Mouse (Mus musculus): ENCODE results near the gene Krt35.

The Krt35 gene

GRCm38 (mm10) chr11:100096141-100096540 lies at the start of gene Krt35:
Gene Krt35 (minus strand): TSS chr11:100096241.
- DNase-seq = no peak

GRCm38 (mm10) chr11:100145104-100145503 lies 49.1 kb upstream of the Krt35 start:
- DNase-seq = no peak

DNA sequence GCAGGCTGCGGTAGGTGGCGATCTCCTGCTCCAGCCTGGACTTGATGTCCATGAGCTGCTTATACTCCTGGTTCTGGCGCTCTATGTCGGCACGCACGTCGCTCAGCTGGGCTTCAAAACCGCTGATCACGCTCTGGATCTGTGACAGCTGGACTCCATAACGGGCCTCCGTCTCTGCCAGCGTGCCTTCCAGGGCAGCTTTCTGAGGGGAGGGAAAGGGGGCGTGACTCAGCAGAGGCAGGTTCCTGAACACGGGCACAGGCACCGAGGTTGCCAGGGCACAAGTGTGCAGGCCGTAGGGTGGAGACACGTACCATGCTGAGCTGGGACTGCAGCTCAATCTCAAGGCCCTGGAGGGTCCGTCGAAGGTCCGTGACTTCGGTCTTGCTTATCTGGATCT lies 44.9 kb upstream of the Krt35 start:
- no peak for DNase-seq

GRCm38 (mm10) chr11:100139391-100139790 lies 43.4 kb upstream of the Krt35 start:
- no peak for DNase-seq

DNA sequence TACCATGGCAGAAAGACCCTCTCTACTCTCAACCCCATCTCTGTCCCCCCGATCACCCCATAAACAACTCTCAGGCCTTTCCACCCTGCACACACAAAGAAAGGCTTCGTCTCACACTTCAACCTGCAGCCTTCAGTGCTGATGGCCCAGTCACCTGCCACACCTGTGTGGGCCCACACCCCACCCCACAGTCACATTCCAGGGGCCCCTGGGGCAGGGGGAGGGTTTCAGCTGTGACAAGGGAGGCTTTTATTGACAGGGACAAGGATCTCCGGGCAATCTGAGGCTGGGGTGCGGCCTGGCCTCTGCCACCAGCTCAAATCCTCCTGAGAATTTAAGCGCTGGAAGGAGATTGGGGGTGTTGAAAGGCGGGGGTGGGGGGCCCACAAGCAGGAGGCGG lies 42.8 kb upstream of the Krt35 start:
- no peak for DNase-seq

GRCm38 (mm10) chr11:100137693-100138092 lies 41.7 kb upstream of the Krt35 start:
- DNase-seq = no peak

DNA sequence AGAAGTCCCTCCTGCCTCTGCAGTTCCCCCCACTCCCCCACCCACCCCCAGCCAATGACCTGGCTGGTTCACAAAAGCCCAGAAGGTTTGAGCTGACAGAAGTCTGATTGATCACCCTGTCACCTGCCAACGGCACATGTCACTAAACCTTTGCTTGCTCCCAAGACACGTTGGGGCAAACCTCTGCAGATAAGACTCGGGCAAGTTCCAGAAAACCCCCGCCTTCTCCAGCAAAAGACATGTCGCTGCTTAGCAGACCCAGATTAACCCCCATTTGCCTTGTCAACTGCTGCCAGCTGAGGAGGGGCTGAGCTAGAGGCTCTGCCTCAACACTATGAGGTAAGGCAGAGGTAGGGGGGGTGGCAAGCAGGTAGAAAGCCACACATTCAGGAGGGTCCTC lies 40.5 kb upstream of the Krt35 start:
- no peak for DNase-seq

DNA sequence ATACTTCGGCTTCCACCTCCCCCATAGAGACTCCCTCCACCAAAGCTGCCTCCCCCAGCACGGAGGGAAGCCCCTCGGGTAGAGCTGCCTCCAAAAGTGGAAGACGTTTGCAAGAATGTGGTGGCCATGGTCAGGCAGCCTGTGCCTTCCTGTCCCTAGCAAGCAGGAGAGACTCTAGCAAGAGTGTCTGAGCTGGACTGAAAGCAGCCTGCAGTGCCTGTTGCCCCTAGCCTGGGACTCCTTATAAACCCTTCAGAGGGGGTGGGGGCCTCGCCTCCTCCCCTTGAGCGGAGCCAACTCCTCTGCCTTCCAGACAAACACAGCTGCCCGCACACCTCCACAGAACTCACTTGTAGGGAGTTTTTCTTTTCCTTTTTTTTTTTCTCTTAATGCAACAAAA lies 39.7 kb upstream of the Krt35 start, which contains the start of gene Krt15:
Gene Krt15, minus strand, starts transcription at position 198 of the 400 bp plus-strand sequence.
- DNase-seq = no peak

DNA sequence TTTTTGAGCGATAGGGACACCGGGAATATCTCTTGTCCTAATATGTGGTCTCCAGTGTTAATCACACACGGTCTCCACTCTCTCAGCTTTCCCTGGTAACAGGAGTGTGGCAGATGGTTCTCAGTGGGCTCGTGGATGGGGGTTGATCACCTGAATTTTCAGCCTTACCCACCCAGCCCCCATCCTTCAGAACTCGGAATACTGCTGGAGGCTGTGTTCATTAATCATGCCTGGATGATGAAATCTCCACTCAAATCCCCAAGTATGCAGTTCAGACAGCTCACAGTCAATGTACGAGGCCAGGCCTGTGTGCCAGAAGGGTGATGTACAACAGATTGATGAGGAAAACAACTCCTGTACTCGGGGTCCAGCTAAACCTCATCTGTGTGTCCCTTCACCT lies 28.9 kb upstream of the Krt35 start:
- DNase-seq = no peak

DNA sequence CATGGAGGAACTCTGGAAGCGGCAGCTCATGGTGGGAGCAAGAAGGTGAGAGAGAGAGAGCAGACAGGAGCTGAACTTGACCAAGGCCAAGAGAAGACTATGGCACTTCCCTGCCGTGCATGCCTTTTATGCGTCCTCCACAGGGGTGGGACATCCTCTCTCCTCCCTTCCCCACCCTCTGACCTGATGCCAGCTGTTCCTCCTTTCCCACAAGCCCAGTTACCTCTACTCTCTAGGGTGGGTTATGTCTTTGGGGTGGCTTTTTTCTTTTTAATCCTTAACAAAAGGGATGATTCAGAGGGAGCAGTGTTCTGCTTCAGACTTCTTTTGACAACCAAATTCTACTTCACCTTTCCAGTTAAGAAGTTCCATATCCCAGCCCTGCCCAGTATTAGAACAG lies 25.4 kb upstream of the Krt35 start, which contains the start of gene Krt13:
Gene Krt13, minus strand, starts transcription at position 101 of the 400 bp plus-strand sequence.
- DNase-seq = no peak

DNA sequence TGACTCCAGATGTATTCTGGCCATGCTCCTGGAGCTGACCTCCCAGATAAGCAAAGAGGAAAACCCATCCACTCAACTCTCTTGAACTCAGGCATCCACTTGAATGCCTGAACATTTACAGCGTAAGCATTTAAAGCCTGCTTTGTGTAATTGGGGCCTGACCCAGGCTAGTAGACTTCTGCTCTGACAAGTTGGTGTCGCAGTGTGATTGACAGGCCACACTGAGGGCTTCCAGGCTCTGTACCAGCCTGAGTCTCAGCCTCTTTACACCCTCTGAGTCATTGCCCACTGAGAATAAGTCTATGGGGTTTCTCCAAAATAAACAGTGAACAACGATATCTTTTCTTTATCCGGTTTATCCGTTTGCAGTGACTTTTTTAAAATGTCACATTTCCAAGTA lies 24.3 kb upstream of the Krt35 start:
- no peak for DNase-seq

DNA sequence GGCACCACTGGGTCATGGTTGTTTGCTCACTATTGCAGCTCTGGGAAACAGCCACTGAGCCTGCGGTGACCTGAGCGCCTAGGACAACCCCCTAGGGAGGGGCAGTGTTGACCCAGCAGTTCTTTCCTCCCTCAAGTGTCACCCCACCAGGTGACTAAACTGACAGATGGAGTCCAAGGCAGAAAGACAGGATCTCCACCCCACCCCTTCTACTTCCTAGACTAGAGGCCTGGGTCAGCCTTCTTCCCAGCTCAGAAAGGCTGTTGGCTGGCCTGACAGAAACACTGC lies 17.6 kb upstream of the Krt35 start:
- no peak for DNase-seq

GRCm38 (mm10) chr11:100112935-100113741 lies 17.1 kb upstream of the Krt35 start:
- DNase-seq = no peak

DNA sequence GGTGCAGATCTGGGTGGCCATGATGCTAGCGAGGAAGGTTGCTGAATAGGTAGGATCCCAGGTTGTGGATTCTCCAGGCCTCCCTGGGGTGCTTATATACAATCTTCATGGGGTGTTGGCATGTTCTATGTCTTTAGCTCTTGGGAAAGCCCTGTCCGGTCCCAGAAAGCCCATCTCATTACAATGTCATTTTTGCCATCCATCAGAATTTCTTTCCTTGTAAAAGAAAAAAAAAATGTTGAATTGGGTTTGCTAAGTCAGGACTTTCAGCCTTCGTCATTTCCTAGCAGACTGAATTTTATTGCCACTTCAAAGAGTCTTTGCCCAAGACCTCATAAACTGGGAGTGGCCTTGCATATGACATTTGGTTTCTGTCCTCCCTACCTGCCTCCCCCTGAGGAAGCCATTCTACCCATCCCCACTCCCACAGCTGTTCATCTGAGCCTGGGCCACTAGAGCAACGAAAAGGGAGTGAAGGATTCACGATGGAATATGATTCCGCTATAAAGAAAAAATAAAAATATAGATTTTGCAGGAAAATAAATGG lies 9.6 kb upstream of the Krt35 start, which contains the start of gene Krt36:
Gene Krt36, minus strand, starts transcription at position 51 of the 547 bp plus-strand sequence.
- DNase-seq = no peak

DNA sequence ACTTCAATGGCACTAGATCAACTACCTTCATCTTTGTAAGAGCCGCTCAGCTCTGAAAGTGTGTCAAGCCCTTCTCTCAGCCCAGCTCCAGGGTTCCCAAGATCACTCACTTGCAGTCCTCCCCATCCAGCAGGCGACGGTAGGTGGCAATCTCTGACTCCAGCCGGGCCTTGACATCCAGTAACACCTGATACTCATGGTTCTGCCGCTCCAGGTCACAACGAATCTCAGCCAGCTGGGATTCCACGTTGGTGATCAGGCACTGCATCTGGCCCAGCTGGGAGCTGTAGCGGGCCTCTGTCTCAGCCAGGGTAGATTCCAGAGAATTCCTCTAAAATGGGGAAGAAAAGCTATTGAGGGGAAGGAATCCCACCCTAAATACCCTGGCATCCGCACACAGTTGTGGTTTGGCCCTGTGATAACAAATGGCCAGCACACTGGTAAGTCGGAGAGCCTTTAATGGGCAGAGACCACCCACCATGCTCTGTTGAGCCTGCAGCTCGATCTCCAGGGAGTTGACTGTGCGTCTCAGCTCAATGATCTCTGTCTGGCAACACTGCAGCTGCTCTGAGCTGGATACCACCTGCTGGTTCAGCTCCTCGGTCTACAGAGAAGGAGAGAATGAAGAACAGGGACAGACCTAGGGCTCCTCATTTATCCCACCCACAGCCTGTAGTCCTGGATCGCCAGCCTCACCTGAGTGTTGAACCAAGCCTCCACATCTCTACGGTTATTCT lies 6.8 kb upstream of the Krt35 start:
- DNase-seq = no peak

GRCm38 (mm10) chr11:100100391-100100790 lies 4.3 kb upstream of the Krt35 start:
- no peak for DNase-seq

DNA sequence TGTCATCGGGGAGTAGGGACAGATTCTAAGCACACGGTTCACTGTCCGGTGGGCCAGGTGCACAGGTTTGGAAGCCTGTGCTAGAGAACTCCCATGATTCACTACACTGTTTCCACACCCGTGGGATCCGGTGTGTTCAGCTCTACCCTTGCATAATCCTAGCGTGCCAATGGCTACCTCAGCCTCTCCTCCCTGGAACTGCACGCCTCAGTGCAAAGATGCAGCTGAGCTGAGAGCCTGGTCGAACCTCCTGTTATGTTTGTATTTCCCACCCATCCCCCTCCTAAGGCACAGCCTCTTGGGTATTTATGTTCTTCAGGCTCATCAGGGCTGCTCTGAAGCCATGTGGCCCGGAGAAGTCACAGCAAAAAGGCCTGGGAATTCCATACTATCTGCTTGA lies 1.8 kb upstream of the Krt35 start:
- DNase-seq = no peak

DNA sequence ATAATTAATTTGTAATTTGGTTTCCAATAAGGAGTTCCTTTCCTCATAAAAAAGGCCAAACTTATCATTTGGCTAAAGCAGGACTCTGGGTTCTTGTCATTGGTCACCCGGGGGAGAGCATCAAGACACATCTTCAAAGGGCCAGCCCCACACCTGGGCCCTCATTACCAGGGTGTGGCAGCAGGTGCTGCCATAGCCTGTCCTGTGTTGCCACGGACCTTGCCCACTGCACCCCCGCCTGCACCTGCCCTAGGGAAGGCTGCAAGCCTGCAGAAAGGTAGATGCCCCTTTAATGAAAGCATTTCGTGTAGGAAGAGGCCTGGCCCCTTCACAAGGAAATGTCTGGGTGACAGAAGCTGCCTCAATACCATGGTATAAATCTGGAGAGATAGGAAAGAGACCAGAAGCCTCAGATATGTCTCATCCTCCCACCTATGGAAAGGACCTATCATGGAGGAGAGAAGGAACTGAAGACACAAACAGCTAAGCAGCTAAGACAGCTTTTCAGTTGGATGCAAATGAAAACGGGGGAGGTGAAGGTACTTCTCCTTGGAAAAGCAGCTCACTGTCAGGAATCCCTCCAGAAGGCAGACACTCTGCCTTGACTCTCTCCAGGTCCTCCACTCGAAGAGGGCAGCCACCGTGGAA lies 7.5 kb downstream of the Krt35 start:
- DNase-seq = no peak

DNA sequence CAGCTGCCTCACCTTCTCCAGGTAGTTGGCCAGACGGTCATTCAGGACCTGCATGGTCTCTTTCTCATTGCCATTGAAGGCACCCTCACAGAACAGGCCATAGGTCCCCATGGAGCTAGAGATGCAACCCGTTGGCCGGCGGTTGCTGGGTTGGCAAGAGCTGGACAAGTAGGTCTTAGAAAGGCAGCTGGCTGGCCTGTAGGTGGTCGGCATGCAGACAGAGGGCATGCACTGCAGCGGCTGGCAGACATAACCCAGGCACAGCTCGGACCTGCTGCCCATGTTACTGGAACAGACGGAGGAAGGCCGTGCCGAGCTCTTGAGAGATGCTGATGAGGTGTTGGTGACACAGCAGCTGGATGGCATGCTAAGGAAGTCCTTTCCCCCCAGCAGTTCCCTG lies 8.2 kb downstream of the Krt35 start, which contains the start of gene Krt32:
Gene Krt32, minus strand, starts transcription at position 366 of the 400 bp plus-strand sequence.
- DNase-seq = no peak

GRCm38 (mm10) chr11:100073873-100074272 lies 22.2 kb downstream of the Krt35 start:
- DNase-seq = no peak

DNA sequence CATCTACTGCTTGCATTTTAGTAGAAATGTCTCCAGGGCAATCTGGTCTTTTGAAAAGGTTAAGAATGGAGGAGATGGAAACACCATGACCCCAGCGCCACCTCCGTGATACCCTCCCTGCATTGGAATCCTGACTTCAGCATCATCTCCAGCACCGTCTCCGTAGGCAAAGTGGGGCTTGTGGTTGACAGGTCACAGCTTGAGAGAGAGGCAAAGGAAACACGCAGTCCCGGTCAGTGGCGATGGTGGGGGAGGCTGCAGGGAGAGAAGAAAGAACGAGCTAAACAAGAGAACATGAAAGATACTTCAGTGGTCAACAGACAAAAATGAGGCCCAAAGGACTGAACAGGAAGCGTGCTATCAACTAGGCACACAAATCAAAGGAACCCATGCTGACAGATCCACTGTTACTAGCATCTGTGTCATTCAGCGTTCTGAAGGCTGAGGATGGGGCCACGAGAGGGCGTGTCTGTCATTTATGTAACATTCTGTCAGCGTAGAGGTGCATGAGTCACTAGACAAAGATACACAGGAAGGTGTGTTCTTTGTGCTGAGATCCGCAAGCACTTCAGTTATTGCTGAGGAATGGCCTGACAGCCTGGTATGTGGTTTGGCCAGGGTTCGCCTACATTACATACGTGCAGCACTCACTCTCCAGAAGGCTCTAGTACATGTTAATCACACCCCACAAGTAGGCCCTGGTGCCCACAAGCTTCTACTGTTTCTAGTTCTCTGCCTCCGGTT lies 28.6 kb downstream of the Krt35 start:
- DNase-seq = no peak

DNA sequence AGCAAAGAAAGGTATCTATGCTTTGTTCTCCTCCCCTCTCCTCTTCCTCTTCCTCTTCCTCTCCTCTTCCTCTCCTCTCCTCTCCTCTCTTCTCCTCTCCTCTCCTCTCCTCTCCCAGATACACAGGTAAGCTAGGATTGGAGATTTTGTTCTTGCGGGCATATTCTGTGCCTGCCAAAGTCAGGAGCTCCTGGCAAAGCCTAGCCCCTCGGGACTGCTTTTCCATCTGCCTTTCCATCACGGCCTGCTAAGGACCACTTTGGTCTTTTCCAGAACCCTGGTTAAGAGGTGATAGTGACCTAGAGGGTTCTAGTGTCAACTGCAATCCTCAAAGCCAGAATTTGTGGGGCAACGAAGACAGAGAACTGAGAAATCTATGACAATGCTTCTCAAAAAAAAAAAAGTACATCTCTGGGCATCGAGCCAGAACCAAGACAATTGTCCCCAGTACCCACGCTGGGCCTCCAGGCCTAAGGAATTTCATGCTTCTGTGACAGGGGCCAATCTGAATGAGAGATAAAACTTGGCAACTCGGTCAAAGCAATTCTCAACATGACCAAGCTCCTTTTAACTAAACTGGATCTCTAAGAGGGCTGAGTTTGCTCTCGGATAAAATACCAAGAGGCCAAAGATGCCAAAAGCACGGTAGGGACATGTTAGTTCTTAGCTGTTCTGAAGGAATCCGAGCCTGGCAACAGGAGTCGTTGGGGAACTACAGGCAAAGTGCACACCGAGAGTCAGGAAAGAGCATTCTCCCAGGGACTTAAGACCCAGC lies 29.6 kb downstream of the Krt35 start:
- no peak for DNase-seq

Data from spleen, adult 18-20 months (tissue).